Mouse (Mus musculus) brain, embryonic 14.5 days (tissue): ENCODE measurements at regions not wholly inside any gene's neighbourhood (a gene's known extent, or its start where the extent isn't known, plus 50 kb on each side); places are given as distances from the start of the nearest gene placed in this dataset.

Experiments
- CTCF ChIP-seq: fragments of 200-500 bp; IDR thresholded peaks from 2 replicates; pipeline ENCODE4 v1.5.1; 2012; ENCODE audit warnings: inconsistent platforms, mild to moderate bottlenecking, moderate library complexity, borderline replicate concordance; ENCODE audit not compliant: insufficient read depth, insufficient read length; ENCODE audit errors: extremely low read depth
- POLR2A ChIP-seq: fragments of 200-500 bp; IDR thresholded peaks from 2 replicates; pipeline ENCODE4 v1.6.1; 2012; ENCODE audit warnings: mild to moderate bottlenecking, inconsistent platforms, borderline replicate concordance; ENCODE audit not compliant: poor library complexity, insufficient read depth, insufficient read length, severe bottlenecking; ENCODE audit errors: extremely low read depth

DNA sequence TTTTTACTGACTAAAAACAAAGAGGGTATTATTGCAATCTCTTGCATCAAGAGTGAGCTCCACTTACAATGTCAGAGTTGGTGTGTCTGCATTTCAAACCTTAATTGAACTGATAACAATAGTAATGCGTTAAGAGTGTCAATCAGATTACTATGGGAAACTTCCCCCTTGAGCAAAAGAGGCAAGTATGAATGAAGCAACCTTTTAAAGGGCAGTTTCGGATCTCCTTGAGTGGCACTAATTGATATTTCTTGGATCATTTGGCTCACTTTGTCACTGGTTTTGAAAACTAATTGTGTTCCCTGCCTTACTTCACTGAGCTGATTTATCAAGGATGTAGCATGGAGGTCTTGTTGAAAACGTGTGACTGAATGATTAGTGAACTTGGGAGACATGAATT lies 151.0 kb upstream of the Bmp2 start:
- no peak for TF ChIP-seq CTCF
- no peak for TF ChIP-seq POLR2A
